Mouse (Mus musculus) heart, embryonic 13.5 days (tissue): ENCODE results near the gene Olfr1107. TPM values are rescaled to one million over a fixed set of nuclear protein-coding genes. Genes with fewer than 3 reads are reported as not detected.

ENCODE experiments used
- ATAC-seq: fragments of 200-750 bp; cut with Nextera tagmentation; 2 replicates; pipeline ENCODE4 v1.8.0; 2017; ENCODE audit warnings: moderate TSS enrichment; ENCODE audit not compliant: insufficient number of reproducible peaks, low FRiP score, low TSS enrichment; ENCODE audit errors: extremely low read depth
- H3K27ac ChIP-seq: fragments of 300-500 bp; sonication (generic); replicated peaks from 2 replicates; pipeline ENCODE4 v1.5.1; 2015; ENCODE audit warnings: moderate library complexity, mild to moderate bottlenecking, inconsistent platforms
- H3K27me3 ChIP-seq: fragments of 300-500 bp; sonication (generic); replicated peaks from 2 replicates; pipeline ENCODE4 v1.6.1; 2015; ENCODE audit warnings: mild to moderate bottlenecking, inconsistent platforms
- H3K36me3 ChIP-seq: fragments of 300-500 bp; sonication (generic); 2 replicates; pipeline ENCODE4 v1.6.1; 2015; ENCODE audit warnings: mild to moderate bottlenecking, inconsistent platforms
- H3K4me1 ChIP-seq: fragments of 300-500 bp; sonication (generic); 2 replicates; pipeline ENCODE4 v1.6.1; 2015; ENCODE audit warnings: inconsistent platforms
- H3K4me2 ChIP-seq: fragments of 300-500 bp; sonication (generic); 2 replicates; pipeline ENCODE4 v1.6.1; 2015; ENCODE audit warnings: inconsistent platforms, mild to moderate bottlenecking, moderate library complexity
- H3K4me3 ChIP-seq: fragments of 300-500 bp; sonication (generic); 2 replicates; pipeline ENCODE4 v1.5.1; 2015; ENCODE audit warnings: moderate library complexity, mild to moderate bottlenecking, inconsistent platforms
- H3K9ac ChIP-seq: fragments of 300-500 bp; sonication (generic); 2 replicates; pipeline ENCODE4 v1.6.1; 2015; ENCODE audit warnings: inconsistent platforms, mild to moderate bottlenecking, moderate library complexity
- H3K9me3 ChIP-seq: fragments of 300-500 bp; sonication (generic); 2 replicates; pipeline ENCODE4 v1.6.1; 2016; ENCODE audit warnings: inconsistent platforms
- WGBS: fragments of 180-500 bp; shearing (Covaris S2); methylation state at CpG from one replicate; pipeline ENCODE4 v1.1.7; 2015; ENCODE audit warnings: mixed read lengths; 5-methylcytosine and 5-hydroxymethylcytosine counted together
- polyA plus RNA-seq: library from polyadenylated mRNA; unstranded; fragments of >200 nt; fragmentation: Nextera tagmentation; extraction: Ambion mirVana; gene quantifications from 2 replicates; pipeline ENCODE4 v1.2.1, GENCODE M21; 2015

Olfr1107 gene
- polyA plus RNA-seq, result not detected in 2 replicates

DNA sequence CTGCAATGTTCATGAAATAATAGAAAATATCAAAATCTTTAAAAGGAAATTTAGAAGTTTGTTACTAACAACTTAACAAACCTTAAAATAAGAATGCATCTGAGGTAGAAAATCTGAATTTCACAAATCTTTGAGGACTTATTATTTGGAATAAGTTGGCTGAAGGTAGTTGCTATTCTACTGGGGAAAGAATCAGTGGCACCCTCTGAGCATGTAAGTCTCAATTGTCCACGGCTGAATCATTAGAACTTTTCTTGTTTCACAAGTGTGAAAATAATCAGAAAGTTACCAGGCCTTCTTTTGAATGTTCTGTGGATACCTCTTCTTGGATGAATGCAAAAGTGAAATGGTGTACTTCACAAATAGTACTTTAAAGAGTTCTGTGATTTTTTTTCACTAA is at the start of gene Olfr1107:
Gene Olfr1107 (minus strand): TSS at position 101 of the 400 bp plus-strand sequence.
- no peak within 1 kb of the TSS for H3K9ac ChIP-seq
- no peak within 1 kb of the TSS for H3K27ac ChIP-seq
- H3K4me1 ChIP-seq, result no peaks in the 10 kb centered on the region
- H3K4me2 ChIP-seq, result no peak within 1 kb of the TSS
- ATAC-seq, result no peak
- H3K4me3 ChIP-seq, result no peak within 1 kb of the TSS
- no peaks in the 10 kb centered on the region for H3K27me3 ChIP-seq
- no peaks in the 10 kb centered on the region for H3K9me3 ChIP-seq
- no peaks in the 10 kb centered on the region for H3K36me3 ChIP-seq
- WGBS, result 75% methylated on average over 1 of the region's 1 CpGs

DNA sequence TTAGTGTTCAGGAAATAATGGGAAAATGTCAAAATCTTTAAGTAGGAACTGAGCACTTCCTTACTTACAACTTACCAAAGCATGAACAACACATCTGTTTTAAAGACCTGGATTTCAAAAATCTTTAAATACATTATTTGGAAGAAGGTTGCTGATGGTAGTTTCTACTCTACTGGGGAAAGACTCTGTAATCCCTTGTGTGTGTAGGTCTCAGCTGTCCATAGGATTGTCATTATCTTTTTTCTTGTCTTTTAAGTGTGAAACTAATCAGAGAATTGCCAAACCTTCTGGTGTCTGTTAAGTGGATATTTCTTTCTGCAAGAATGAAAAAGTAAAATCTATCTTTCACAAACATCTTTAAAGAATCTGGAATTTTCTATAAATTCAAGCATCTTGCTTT is 38.9 kb upstream of the Olfr1107 start, which contains the start of gene Olfr259:
Gene Olfr259 (minus strand): TSS at position 101 of the 400 bp plus-strand sequence.
- Histone ChIP-seq H3K4me1 (no peaks in the 10 kb centered on the region), H3K27me3 (no peaks in the 10 kb centered on the region), H3K9ac (no peak within 1 kb of the TSS), H3K4me3 (no peak within 1 kb of the TSS), H3K36me3 (no peaks in the 10 kb centered on the region), H3K9me3 (no peaks in the 10 kb centered on the region), H3K27ac (no peak within 1 kb of the TSS), H3K4me2 (no peak within 1 kb of the TSS)
- no peak for ATAC-seq

DNA sequence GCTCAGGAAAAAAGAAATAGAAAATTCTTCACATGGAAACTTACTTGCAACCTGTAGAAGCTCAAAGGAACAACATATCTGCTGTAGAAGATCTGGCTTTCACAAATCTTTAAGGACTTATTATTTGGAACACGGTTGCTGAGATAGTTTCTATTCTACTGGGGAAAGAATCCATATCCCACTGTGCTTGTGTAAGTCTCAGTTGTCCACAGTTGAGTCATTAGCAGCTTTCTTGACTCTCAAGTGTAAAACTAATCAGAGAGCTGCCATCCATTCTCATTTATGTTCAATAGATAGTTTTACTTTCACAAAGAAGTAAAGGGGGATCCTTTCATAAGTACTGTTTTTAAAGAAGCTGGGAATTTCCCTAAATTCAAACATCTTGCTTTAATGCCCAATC is 20.3 kb upstream of the Olfr1107 start, which contains the start of gene Olfr1109:
Gene Olfr1109 (minus strand): TSS at position 101 of the 400 bp plus-strand sequence.
- no peak within 1 kb of the TSS for H3K4me2 ChIP-seq
- H3K4me3 ChIP-seq, result no peak within 1 kb of the TSS
- no peaks in the 10 kb centered on the region for H3K36me3 ChIP-seq
- H3K9me3 ChIP-seq, result no peaks in the 10 kb centered on the region
- no peaks in the 10 kb centered on the region for H3K4me1 ChIP-seq
- H3K9ac ChIP-seq, result no peak within 1 kb of the TSS
- H3K27me3 ChIP-seq, result no peaks in the 10 kb centered on the region
- ATAC-seq, result no peak
- 67% methylated on average over 1 of the region's 1 CpGs for WGBS
- no peak within 1 kb of the TSS for H3K27ac ChIP-seq

DNA sequence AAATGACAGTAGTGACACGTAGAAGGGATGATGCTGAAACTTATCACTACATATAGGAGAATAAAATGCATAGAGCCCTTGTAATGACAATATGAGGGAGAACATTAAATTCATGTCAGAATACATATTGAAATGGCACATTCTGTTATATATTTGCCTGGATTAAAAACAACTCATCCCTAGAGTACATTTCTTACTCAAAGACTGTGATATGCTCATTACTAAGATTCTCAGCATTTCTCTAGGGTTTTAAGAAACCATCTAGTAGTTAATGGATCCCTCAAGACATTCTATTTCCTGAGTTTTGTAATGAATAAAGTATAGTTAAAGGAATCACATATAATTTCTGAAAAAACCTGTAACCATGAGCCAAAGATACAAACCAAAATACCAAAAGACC is 23.4 kb downstream of the Olfr1107 start, which contains the start of gene Olfr1106:
Gene Olfr1106 (minus strand): TSS at position 101 of the 400 bp plus-strand sequence.
- no peaks in the 10 kb centered on the region for H3K4me1 ChIP-seq
- no peak within 1 kb of the TSS for H3K27ac ChIP-seq
- no peaks in the 10 kb centered on the region for H3K27me3 ChIP-seq
- no peaks in the 10 kb centered on the region for H3K36me3 ChIP-seq
- H3K4me3 ChIP-seq, result no peak within 1 kb of the TSS
- H3K9me3 ChIP-seq, result no peaks in the 10 kb centered on the region
- H3K9ac ChIP-seq, result no peak within 1 kb of the TSS
- WGBS, result 72% methylated on average over 1 of the region's 1 CpGs
- no peak within 1 kb of the TSS for H3K4me2 ChIP-seq
- no peak for ATAC-seq

DNA sequence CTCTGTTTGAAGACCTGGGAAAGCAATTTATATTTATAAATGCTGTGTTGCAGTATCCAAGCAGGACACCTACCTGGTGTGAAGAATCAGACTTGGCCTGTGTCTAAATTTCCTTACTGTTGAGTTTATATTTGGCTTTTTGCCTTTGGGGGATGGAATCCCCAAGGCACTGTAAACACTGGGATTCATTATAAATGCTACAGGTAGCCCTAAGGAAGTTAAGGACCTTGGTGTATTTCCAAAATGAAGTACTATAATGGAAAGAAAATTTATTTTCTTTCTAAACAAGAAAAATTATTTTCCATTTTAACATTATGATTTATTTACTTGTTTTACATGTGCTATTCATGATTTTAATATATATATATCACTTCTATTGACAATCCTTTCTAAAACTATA is 39.2 kb downstream of the Olfr1107 start, which contains the start of gene Olfr1105:
Gene Olfr1105 (minus strand): TSS at position 101 of the 400 bp plus-strand sequence.
- Histone ChIP-seq H3K4me1 (no peaks in the 10 kb centered on the region), H3K4me3 (no peak within 1 kb of the TSS), H3K36me3 (no peaks in the 10 kb centered on the region), H3K4me2 (no peak within 1 kb of the TSS), H3K27me3 (no peaks in the 10 kb centered on the region), H3K9ac (no peak within 1 kb of the TSS), H3K9me3 (no peaks in the 10 kb centered on the region), H3K27ac (no peak within 1 kb of the TSS)
- no peak for ATAC-seq

DNA sequence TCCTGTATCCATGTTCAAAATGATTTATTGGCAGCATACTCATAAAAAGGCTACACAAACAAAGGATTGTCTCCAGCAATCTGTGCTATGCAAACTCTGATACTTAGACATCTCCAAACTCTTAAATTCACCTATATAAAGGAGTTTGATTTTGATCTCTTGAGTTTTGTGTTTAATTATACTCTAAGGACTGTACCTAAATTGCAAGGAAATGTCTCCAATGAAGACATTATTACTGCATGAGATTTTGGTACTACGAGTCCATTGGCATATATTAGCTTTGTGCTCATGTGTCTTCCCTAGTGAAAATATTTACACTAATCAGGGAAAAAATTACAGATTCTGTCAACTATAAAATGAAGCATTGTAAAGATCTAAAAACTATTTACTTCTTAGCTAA is 48.6 kb downstream of the Olfr1107 start, which contains the start of gene Olfr1104:
Gene Olfr1104 (minus strand): TSS at position 101 of the 400 bp plus-strand sequence.
- Histone ChIP-seq H3K27me3 (no peaks in the 10 kb centered on the region), H3K4me2 (no peak within 1 kb of the TSS), H3K4me1 (no peaks in the 10 kb centered on the region), H3K4me3 (no peak within 1 kb of the TSS), H3K36me3 (no peaks in the 10 kb centered on the region), H3K9me3 (no peaks in the 10 kb centered on the region), H3K9ac (no peak within 1 kb of the TSS), H3K27ac (no peak within 1 kb of the TSS)
- no peak for ATAC-seq
- WGBS, result 74% methylated on average over 1 of the region's 1 CpGs

Other genes starting within 250 kb of the Olfr1107 start
- not detected in 2 replicates for gene Olfr1095, start 224.1 kb downstream of the Olfr1107 start, polyA plus RNA-seq
- gene Gm13723, start 201.0 kb downstream of the Olfr1107 start, polyA plus RNA-seq, result not detected in 2 replicates
- gene Olfr1097, start 183.6 kb downstream of the Olfr1107 start, polyA plus RNA-seq, result not detected in 2 replicates
- gene Olfr1098, start 151.3 kb downstream of the Olfr1107 start, polyA plus RNA-seq, result not detected in 2 replicates
- not detected in 2 replicates for gene Olfr1099, start 115.1 kb downstream of the Olfr1107 start, polyA plus RNA-seq
- not detected in 2 replicates for gene Olfr1100, start 95.9 kb downstream of the Olfr1107 start, polyA plus RNA-seq
- gene Olfr1101, start 84.6 kb downstream of the Olfr1107 start, polyA plus RNA-seq, result not detected in 2 replicates
- not detected in 2 replicates for gene Olfr1102, start 77.4 kb downstream of the Olfr1107 start, polyA plus RNA-seq
- not detected in 2 replicates for gene Olfr1104, start 48.7 kb downstream of the Olfr1107 start, polyA plus RNA-seq
- not detected in 2 replicates for gene Olfr1105, start 39.3 kb downstream of the Olfr1107 start, polyA plus RNA-seq
- not detected in 2 replicates for gene Olfr1106, start 23.5 kb downstream of the Olfr1107 start, polyA plus RNA-seq
- not detected in 2 replicates for gene Olfr1109, start 20.2 kb upstream of the Olfr1107 start, polyA plus RNA-seq
- gene Olfr259, start 38.8 kb upstream of the Olfr1107 start, polyA plus RNA-seq, result not detected in 2 replicates
- not detected in 2 replicates for gene Olfr1110, start 64.5 kb upstream of the Olfr1107 start, polyA plus RNA-seq
- not detected in 2 replicates for gene Olfr1111, start 76.8 kb upstream of the Olfr1107 start, polyA plus RNA-seq
- not detected in 2 replicates for gene Olfr1112, start 112.0 kb upstream of the Olfr1107 start, polyA plus RNA-seq
- not detected in 2 replicates for gene Olfr1113, start 133.2 kb upstream of the Olfr1107 start, polyA plus RNA-seq
- not detected in 2 replicates for gene Olfr1115, start 172.2 kb upstream of the Olfr1107 start, polyA plus RNA-seq
- not detected in 2 replicates for gene Olfr1116, start 191.7 kb upstream of the Olfr1107 start, polyA plus RNA-seq
- gene Olfr1118, start 231.8 kb upstream of the Olfr1107 start, polyA plus RNA-seq, result not detected in 2 replicates